Mouse (Mus musculus) C2C12 (cell line): ENCODE results near the gene Chrnb4.

Source experiments
- CEBPB ChIP-seq: IDR thresholded peaks from one replicate; pipeline ENCODE4 v1.6.1; 2011; ENCODE audit warnings: low read depth, mild to moderate bottlenecking, control low read depth, moderate library complexity
- CTCF ChIP-seq: IDR thresholded peaks from one replicate; pipeline ENCODE4 v1.5.1; 2011; ENCODE audit not compliant: control insufficient read depth, insufficient read depth, insufficient read length
- MAX ChIP-seq: IDR thresholded peaks from one replicate; pipeline ENCODE4 v1.6.1; 2011; ENCODE audit warnings: mild to moderate bottlenecking, control low read depth
- MYOD1 ChIP-seq: IDR thresholded peaks from one replicate; pipeline ENCODE4 v1.6.1; 2011; ENCODE audit warnings: low read depth; ENCODE audit not compliant: control insufficient read depth, insufficient read length
- MYOG ChIP-seq: IDR thresholded peaks from one replicate; pipeline ENCODE4 v1.6.1; 2011; ENCODE audit not compliant: control insufficient read depth, insufficient read length; ENCODE audit errors: extremely low read depth
- USF1 ChIP-seq: IDR thresholded peaks from one replicate; pipeline ENCODE4 v1.6.1; 2011; ENCODE audit warnings: low read depth, mild to moderate bottlenecking, control low read depth, moderate library complexity

DNA sequence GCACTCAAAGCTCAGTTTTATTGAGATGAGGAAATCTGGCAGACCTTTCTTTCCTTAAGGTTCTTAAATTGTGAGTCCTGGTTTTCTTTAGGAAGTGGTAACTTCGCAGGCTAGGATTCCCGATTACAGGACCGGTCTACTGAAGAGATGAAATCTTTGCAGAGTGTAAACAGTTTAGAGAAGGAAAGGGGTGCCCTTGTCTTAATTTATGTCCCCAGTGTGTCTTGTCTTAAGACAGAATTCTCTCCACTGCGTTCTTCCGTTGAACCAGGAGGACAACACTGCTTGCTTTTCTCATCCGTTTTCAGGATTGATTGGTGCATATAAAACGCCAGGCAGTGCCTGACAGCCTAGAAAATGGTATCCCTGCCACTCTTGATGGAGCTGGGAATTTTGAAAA is 66.2 kb downstream of the Chrnb4 start:
- TF ChIP-seq CTCF (no peak), MYOD1 (no peak), CEBPB (no peak), MYOG (no peak), MAX (no peak), USF1 (no peak)
